Comparison of ENCODE assay signal across 15 mouse cellular contexts in genomic region chr1:134759133-134759532, GRCm38 (mm10).
DNase-seq lines count a peak whose midpoint lies in the region.
"Had no signal": no experiment of that assay in that cellular context is flagged by ENCODE, and none has a peak within 500 bp of the region (broad histone marks: within the 10 kb centered on the region; RNA-seq: fewer than 3 reads in every experiment).

No protein-coding gene starts in this region.

- no peak overlapping the region for H3K4me3 ChIP-seq in limb, embryonic 10.5 days
- H3K4me3 ChIP-seq: forebrain, embryonic 13.5 days; liver, embryonic 12.5 days had no signal

- intact Hi-C loops in gastrocnemius, postnatal 36 days (cut with DNase I), result no loop called here
- intact Hi-C loops in gastrocnemius, postnatal 14 days (cut with DNase I; ENCODE audit: low total_unique reads), result no loop called here
- intact Hi-C loops in heart, postnatal 25 days (cut with DNase I), result no loop called here

- no peaks in the 10 kb centered on the region for H3K9me3 ChIP-seq in limb, embryonic 10.5 days (replicated peaks)
- H3K9me3 ChIP-seq: forebrain, embryonic 13.5 days; liver, embryonic 12.5 days had no signal

- H3K4me1 ChIP-seq in limb, embryonic 10.5 days, result peaks cover 11% of the 10 kb centered on the region
- H3K4me1 ChIP-seq: forebrain, embryonic 13.5 days had no signal

- no peaks in the 10 kb centered on the region for H3K27me3 ChIP-seq in limb, embryonic 10.5 days (ENCODE audit: low read depth, poor library complexity, severe bottlenecking)
- H3K27me3 ChIP-seq: forebrain, embryonic 13.5 days; liver, embryonic 12.5 days had no signal

- H3K27ac ChIP-seq in limb, embryonic 10.5 days, result no peak overlapping the region
- H3K27ac ChIP-seq: forebrain, embryonic 13.5 days; kidney, postnatal 0 days; liver, embryonic 12.5 days had no signal

- DNase-seq in gastrocnemius, postnatal 10 days, result peak; percentile 58
- DNase-seq in gastrocnemius, postnatal 36 days, result no peak
- DNase-seq in kidney, postnatal 10 days, result peak; percentile 77
- DNase-seq in kidney, adult 11 months, result no peak
- DNase-seq in gastrocnemius, postnatal 14 days, result peak; percentile 74
- DNase-seq in heart, postnatal 25 days (ENCODE audit: low spot score), result peak; percentile 55
- no peak for DNase-seq in limb, embryonic 10.5 days (ENCODE audit: low spot score)
- DNase-seq: adrenal gland, postnatal 36 days; B cell, adult 2 months; cerebellum, adult 8-10 months; lung, adult 2 months; thymus, adult 2 months had no signal

- peaks cover 3% of the 10 kb centered on the region; the same call in 1 of the 2 replicates for H3K36me3 ChIP-seq in limb, embryonic 10.5 days
- H3K36me3 ChIP-seq: liver, embryonic 12.5 days had no signal

- WGBS in limb, embryonic 10.5 days, result 94% methylated on average over 6 of the region's 6 CpGs

Comparison
In these comparisons a context has a peak if more than half of its experiments do, and no peak if none do; other contexts are left out.
1. DNase-seq: peak in gastrocnemius, postnatal 10 days (single experiment), kidney, postnatal 10 days (single experiment), gastrocnemius, postnatal 14 days (single experiment) and heart, postnatal 25 days (single experiment); none in gastrocnemius, postnatal 36 days (0 of 2), kidney, adult 11 months (single experiment) and limb, embryonic 10.5 days (single experiment).